Mouse (Mus musculus): ENCODE measurements around the gene Itk.

DNA sequence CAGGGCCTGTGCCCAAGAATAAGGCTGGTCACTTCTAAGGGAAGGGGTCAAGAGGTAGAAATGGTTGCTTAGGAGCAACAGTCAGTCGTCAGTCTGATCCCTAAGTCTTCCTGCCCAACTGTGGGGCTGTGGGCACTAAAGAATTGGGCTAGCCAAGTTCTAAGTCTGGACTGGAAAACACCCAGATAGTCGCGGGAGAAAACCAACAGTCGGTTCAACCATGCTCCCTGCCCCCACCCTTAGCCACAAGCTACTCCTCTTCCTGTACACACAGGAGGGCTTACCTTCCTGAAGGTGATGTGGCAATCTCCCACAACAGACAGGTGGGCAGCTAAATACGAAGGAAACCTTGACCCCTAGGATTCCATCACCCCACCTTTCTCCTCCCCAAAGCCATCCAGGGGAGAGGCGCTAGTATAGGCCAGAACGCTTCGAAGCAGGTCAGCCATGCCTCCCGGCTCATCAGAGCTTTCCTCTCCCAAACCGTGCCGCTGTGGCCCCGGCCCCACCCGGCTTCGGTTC is 78.1 kb downstream of the Itk start:
- TF ChIP-seq POLR2A (IDR thresholded peaks at IDR 0.05; ENCODE audit: control insufficient read depth, extremely low read depth, insufficient read depth, low read length, poor library complexity) (no peak), CTCF (IDR thresholded peaks at IDR 0.05; ENCODE audit: borderline replicate concordance, control insufficient read depth, extremely low read depth, insufficient read depth, low read length, poor library complexity) (no peak)

All from thymus, adult 2 months (tissue).